Mouse (Mus musculus) lung, adult 2 months (tissue): Measurements from ENCODE around the gene A830031A19Rik.

Experiments
- CTCF ChIP-seq: fragments of 200-500 bp; IDR thresholded peaks from 2 replicates; pipeline ENCODE4 v1.5.1; 2011; ENCODE audit warnings: mild to moderate bottlenecking, low read length, control low read depth; ENCODE audit not compliant: insufficient read depth
- POLR2A ChIP-seq: fragments of 200-500 bp; IDR thresholded peaks from 2 replicates; pipeline ENCODE4 v1.6.1; 2011; ENCODE audit warnings: low read depth, mild to moderate bottlenecking, control low read depth, low read length, borderline replicate concordance; ENCODE audit errors: extremely low read depth

GRCm38 (mm10) chr11:24075486-24076126 is 752 bp upstream of the A830031A19Rik start:
- TF ChIP-seq CTCF (no peak), POLR2A (no peak)
